Mouse (Mus musculus): ENCODE results near the gene Tpk1. TPM values are rescaled to one million over a fixed set of nuclear protein-coding genes. Genes with fewer than 3 reads are reported as not detected.

Tpk1 gene
- polyA plus RNA-seq, 2 experiments: 3.9 to 5.8 TPM

DNA sequence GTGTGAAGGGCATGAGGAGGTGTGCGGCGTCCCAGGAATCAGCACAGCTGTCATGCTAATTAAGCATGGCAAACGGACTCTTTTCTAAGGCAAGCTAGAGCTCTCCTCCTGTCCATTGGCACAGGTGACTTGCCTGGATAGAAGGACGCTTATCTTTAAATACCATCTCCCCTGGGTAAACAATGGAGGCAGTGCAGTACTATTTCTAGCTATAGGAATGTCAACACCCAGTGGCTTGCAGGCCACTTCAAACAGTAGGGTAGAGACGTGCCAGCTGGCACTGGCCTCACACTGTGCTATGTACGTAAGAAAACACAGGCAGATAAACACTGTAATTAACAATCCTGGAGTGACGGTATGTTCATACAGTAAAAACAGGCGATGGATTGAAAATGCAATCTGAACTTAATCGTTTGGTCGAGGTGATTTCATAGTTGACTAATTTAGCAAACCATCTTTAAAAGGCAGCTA is 328.6 kb downstream of the Tpk1 start:
- Histone ChIP-seq H3K27ac (no peak overlapping the region), H3K4me1 (replicated peaks; ENCODE audit: control insufficient read depth in 2 of 2, insufficient read depth in 2 of 2, low read length in 1 of 2) (no peaks in the 10 kb centered on the region), H3K4me2 (ENCODE audit: low read depth) (no peak overlapping the region), H3K36me3 (replicated peaks; ENCODE audit: control insufficient read depth, insufficient read depth, low read depth) (no peaks in the 10 kb centered on the region), H3K4me3 (ENCODE audit: insufficient read depth in 1 of 2, low read depth in 2 of 2, low read length in 2 of 2) (no peak overlapping the region), H3K9ac (replicated peaks) (no peak overlapping the region), H3K9me3 (ENCODE audit: control insufficient read depth, low read length) (no peaks in the 10 kb centered on the region), H3K27me3 (ENCODE audit: control insufficient read depth, insufficient read depth, low read length) (no peaks in the 10 kb centered on the region)
- TF ChIP-seq EP300 (IDR thresholded peaks at IDR 0.05; ENCODE audit: low read depth) (no peak), CTCF (IDR thresholded peaks at IDR 0.05; ENCODE audit: low read depth) (no peak)
- no peak for ATAC-seq (ENCODE audit: insufficient read depth)
- 51% methylated on average over 10 of the region's 10 CpGs for WGBS (ENCODE audit: insufficient replicate concordance)
- DNase-seq (ENCODE audit: low read depth in 3 of 3, low spot score in 3 of 3): no peak

DNA sequence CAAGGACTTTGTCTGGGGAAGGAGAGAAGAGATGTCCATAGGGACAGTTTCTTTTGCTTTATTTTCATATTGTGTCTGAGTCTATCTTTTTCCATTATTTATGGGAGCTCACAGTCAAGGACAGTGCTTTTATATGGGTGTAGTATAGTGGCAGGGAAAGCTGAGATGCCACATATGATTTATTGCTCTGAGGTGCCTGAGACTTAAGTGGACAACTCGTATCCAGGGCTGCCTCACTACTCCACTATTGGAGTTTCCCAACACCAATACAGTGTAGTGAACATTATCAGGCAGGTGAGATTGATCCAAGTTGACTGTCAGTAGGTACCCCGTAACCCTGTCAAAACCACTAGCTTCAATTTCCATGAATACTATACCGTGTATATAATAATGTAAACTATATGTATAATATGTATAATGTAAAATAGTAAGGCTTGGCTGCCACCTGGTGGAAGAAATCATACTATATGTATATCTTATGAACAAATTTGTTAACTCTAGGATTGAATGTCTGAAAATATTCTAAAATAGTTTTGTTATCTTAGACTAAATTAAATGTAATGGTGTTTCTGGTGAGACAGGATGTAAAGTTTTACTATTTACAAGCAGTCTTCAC is 330.4 kb downstream of the Tpk1 start:
- 59% methylated on average over 3 of the region's 3 CpGs for WGBS (ENCODE audit: insufficient replicate concordance)
- no peak for TF ChIP-seq CTCF (IDR thresholded peaks at IDR 0.05; ENCODE audit: low read depth)
- no peak for TF ChIP-seq EP300 (IDR thresholded peaks at IDR 0.05; ENCODE audit: low read depth)
- H3K4me2 ChIP-seq (ENCODE audit: low read depth): no peak overlapping the region
- DNase-seq (ENCODE audit: low read depth in 3 of 3, low spot score in 3 of 3) (no peak), ATAC-seq (ENCODE audit: insufficient read depth) (no peak)
- no peaks in the 10 kb centered on the region for H3K4me1 ChIP-seq (replicated peaks; ENCODE audit: control insufficient read depth in 2 of 2, insufficient read depth in 2 of 2, low read length in 1 of 2)
- no peak overlapping the region for H3K4me3 ChIP-seq (ENCODE audit: insufficient read depth in 1 of 2, low read depth in 2 of 2, low read length in 2 of 2)
- no peaks in the 10 kb centered on the region for H3K27me3 ChIP-seq (ENCODE audit: control insufficient read depth, insufficient read depth, low read length)
- no peaks in the 10 kb centered on the region for H3K36me3 ChIP-seq (replicated peaks; ENCODE audit: control insufficient read depth, insufficient read depth, low read depth)
- H3K27ac ChIP-seq: no peak overlapping the region
- no peak overlapping the region for H3K9ac ChIP-seq (replicated peaks)
- no peaks in the 10 kb centered on the region for H3K9me3 ChIP-seq (ENCODE audit: control insufficient read depth, low read length)

DNA sequence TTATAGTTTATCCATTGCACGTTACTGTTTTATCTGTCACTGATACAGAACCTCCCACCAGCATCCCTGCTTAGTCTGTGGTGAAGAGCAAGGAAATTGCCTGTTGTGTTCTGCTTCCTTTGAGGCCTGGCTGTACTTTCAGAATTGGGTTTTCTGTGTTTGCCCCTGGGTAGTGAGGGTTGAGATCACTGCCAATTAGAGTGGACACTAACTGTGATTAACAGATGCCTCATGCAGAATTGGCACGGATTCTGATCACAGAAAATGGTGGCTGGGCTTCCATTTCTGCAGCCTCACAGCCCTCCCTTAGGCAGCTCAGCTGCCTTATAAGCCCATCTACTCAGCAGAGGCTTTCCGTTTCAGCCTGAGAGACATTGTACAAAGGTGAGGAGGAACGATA is 332.6 kb downstream of the Tpk1 start:
- TF ChIP-seq CTCF (IDR thresholded peaks at IDR 0.05; ENCODE audit: low read depth) (no peak), EP300 (IDR thresholded peaks at IDR 0.05; ENCODE audit: low read depth) (no peak)
- 61% methylated on average over 4 of the region's 4 CpGs for WGBS (ENCODE audit: insufficient replicate concordance)
- Histone ChIP-seq H3K4me3 (ENCODE audit: insufficient read depth in 1 of 2, low read depth in 2 of 2, low read length in 2 of 2) (no peak overlapping the region), H3K27me3 (ENCODE audit: control insufficient read depth, insufficient read depth, low read length) (no peaks in the 10 kb centered on the region), H3K9ac (replicated peaks) (no peak overlapping the region), H3K36me3 (replicated peaks; ENCODE audit: control insufficient read depth, insufficient read depth, low read depth) (no peaks in the 10 kb centered on the region), H3K4me1 (replicated peaks; ENCODE audit: control insufficient read depth in 2 of 2, insufficient read depth in 2 of 2, low read length in 1 of 2) (no peaks in the 10 kb centered on the region), H3K4me2 (ENCODE audit: low read depth) (no peak overlapping the region), H3K27ac (no peak overlapping the region), H3K9me3 (ENCODE audit: control insufficient read depth, low read length) (no peaks in the 10 kb centered on the region)
- ATAC-seq (ENCODE audit: insufficient read depth): no peak
- no peak for DNase-seq (ENCODE audit: low read depth in 3 of 3, low spot score in 3 of 3)

DNA sequence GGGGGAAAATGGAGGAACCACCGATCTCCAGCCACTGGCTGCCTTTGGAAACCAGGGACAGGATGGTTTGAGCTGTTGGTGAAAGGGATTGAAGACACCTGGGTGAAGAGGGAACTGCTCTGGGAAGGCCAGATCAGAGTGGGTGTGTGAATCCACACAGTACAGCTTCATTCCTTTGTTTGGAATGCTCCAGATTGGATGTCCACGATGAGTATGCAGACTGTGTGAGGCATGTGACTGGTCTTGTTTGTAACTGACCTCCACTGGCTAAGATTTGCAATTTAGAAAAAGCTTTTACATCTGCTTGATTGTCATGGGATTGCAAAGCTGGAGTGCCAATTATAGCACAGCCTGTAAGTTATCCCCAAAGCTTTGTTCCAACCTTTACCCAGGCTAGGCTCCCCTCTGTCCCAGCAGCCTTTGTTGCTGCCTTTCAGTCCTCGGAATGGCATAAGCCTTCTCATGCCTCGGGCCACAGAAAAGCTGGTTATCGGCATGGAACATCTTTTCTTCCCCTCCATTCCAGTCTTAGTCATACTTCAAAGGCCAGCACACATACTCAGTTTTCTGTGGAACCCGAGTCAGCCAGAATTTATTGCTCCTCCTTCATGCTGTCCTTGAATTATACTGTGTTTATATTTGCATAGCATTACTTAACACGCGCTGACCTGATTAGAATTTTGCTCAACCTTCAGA is 353.0 kb downstream of the Tpk1 start:
- DNase-seq (ENCODE audit: low read depth in 3 of 3, low spot score in 3 of 3): no peak
- ATAC-seq (ENCODE audit: insufficient read depth): no peak
- no peak overlapping the region for H3K4me2 ChIP-seq (ENCODE audit: low read depth)
- H3K9me3 ChIP-seq (ENCODE audit: control insufficient read depth, low read length): no peaks in the 10 kb centered on the region
- WGBS (ENCODE audit: insufficient replicate concordance): 56% methylated on average over 8 of the region's 8 CpGs
- H3K27ac ChIP-seq: no peak overlapping the region
- no peak overlapping the region for H3K4me3 ChIP-seq (ENCODE audit: insufficient read depth in 1 of 2, low read depth in 2 of 2, low read length in 2 of 2)
- no peaks in the 10 kb centered on the region for H3K27me3 ChIP-seq (ENCODE audit: control insufficient read depth, insufficient read depth, low read length)
- no peak overlapping the region for H3K9ac ChIP-seq (replicated peaks)
- no peaks in the 10 kb centered on the region for H3K36me3 ChIP-seq (replicated peaks; ENCODE audit: control insufficient read depth, insufficient read depth, low read depth)
- no peaks in the 10 kb centered on the region for H3K4me1 ChIP-seq (replicated peaks; ENCODE audit: control insufficient read depth in 2 of 2, insufficient read depth in 2 of 2, low read length in 1 of 2)
- TF ChIP-seq EP300 (IDR thresholded peaks at IDR 0.05; ENCODE audit: low read depth): no peak
- TF ChIP-seq CTCF (IDR thresholded peaks at IDR 0.05; ENCODE audit: low read depth): no peak

DNA sequence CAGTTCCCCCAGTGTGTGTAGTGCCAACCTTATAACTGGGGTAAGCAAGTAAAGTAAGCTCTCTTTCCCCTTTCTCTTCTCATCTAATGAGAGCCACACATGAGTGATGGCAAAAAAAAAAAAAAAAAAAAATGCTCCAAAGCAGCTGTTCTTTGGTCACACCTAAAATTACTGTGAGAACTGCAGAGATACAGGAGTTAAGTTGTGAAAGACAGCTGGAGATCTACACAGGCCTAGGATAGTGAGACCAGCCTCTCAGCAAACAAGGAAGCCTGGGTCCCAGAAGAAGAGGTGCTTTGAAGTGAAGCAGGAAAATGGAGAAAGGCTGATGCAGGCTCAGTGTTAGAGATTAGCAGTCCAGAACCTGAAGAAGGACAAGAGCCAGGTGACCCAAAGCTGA is 353.5 kb downstream of the Tpk1 start:
- Histone ChIP-seq H3K4me2 (ENCODE audit: low read depth) (no peak overlapping the region), H3K27ac (no peak overlapping the region), H3K27me3 (ENCODE audit: control insufficient read depth, insufficient read depth, low read length) (no peaks in the 10 kb centered on the region), H3K4me3 (ENCODE audit: insufficient read depth in 1 of 2, low read depth in 2 of 2, low read length in 2 of 2) (no peak overlapping the region), H3K4me1 (replicated peaks; ENCODE audit: control insufficient read depth in 2 of 2, insufficient read depth in 2 of 2, low read length in 1 of 2) (no peaks in the 10 kb centered on the region), H3K9ac (replicated peaks) (no peak overlapping the region), H3K9me3 (ENCODE audit: control insufficient read depth, low read length) (no peaks in the 10 kb centered on the region), H3K36me3 (replicated peaks; ENCODE audit: control insufficient read depth, insufficient read depth, low read depth) (no peaks in the 10 kb centered on the region)
- DNase-seq (ENCODE audit: low read depth in 3 of 3, low spot score in 3 of 3) (no peak), ATAC-seq (ENCODE audit: insufficient read depth) (no peak)
- TF ChIP-seq EP300 (IDR thresholded peaks at IDR 0.05; ENCODE audit: low read depth) (no peak), CTCF (IDR thresholded peaks at IDR 0.05; ENCODE audit: low read depth) (no peak)
